ENCODE assay signal across 8 mouse cellular contexts in genomic region chr14:47298819-47299261, GRCm38 (mm10). TPM values are rescaled to one million over a fixed set of nuclear protein-coding genes. Genes with fewer than 3 reads are reported as not detected.
A peak's percentile ranks its signal among the peaks of the same experiment; 100 is the strongest.
DNase-seq lines count a peak whose midpoint lies in the region; ATAC-seq lines count a peak whose summit lies in the region.

No protein-coding gene starts in this region.

- H3K27ac ChIP-seq in heart, embryonic 15.5 days, result peak overlapping the region; percentile 98

- peak overlapping the region; percentile 99 for H3K9ac ChIP-seq in heart, embryonic 15.5 days

- no peaks in the 10 kb centered on the region for H3K27me3 ChIP-seq in heart, embryonic 15.5 days

- DNase-seq in urinary bladder, postnatal 25 days (ENCODE audit: low spot score), result peak; percentile 17
- no peak for DNase-seq in urinary bladder, adult 2 months (ENCODE audit: low spot score)
- DNase-seq in embryo, embryonic 9.5 days (ENCODE audit: extremely low spot score), result peak; percentile 63
- DNase-seq in kidney, postnatal 10 days, result peak; percentile 53
- DNase-seq in testis, postnatal 14 days (ENCODE audit: low spot score), result peak; percentile 45
- DNase-seq in frontal cortex, postnatal 25 days (ENCODE audit: low spot score in 2 of 2), result no peak

- H3K4me1 ChIP-seq in heart, embryonic 15.5 days (replicated peaks), result peaks cover 25% of the 10 kb centered on the region

- ATAC-seq in heart, embryonic 15.5 days (replicated peaks; ENCODE audit: insufficient number of reproducible peaks, insufficient read depth, low FRiP score, low read depth), result peak; percentile 24; the same call in 1 of the 2 replicates
- ATAC-seq in megakaryocyte-erythroid progenitor cell, adult 5-6 weeks (replicated peaks; ENCODE audit: low FRiP score, low TSS enrichment, poor library complexity, severe bottlenecking), result peak; percentile 35; the same call in 1 of the 2 replicates

- peak overlapping the region; percentile 100 for H3K4me3 ChIP-seq in heart, embryonic 15.5 days

- no peaks in the 10 kb centered on the region for H3K9me3 ChIP-seq in heart, embryonic 15.5 days (replicated peaks)

- H3K4me2 ChIP-seq in heart, embryonic 15.5 days, result peak overlapping the region; percentile 65

- no peaks in the 10 kb centered on the region for H3K36me3 ChIP-seq in heart, embryonic 15.5 days

- WGBS in heart, embryonic 15.5 days, result under 1% methylated on average over 15 of the region's 15 CpGs

RNA-seq across cellular contexts. Expression of gene Mapk1ip1l, which starts 0.8 kb away (rescaled TPM):
- 31.4 and 37.3 TPM in 2 replicates for polyA plus RNA-seq in urinary bladder, adult 2 months (2012; rRNA removed)
- 35.9 and 43.6 TPM in 2 replicates for polyA plus RNA-seq in heart, embryonic 15.5 days (2015; fragmentation: Nextera tagmentation; extraction: Ambion mirVana)
- 82.4 and 115 TPM in 2 replicates for total RNA-seq in megakaryocyte-erythroid progenitor cell, adult 5-6 weeks (2014; fragmentation: Nextera tagmentation)
- 46.1 and 59.3 TPM in 2 replicates for total RNA-seq in megakaryocyte-erythroid progenitor cell, adult 5-6 weeks (2017)

RNA-seq across cellular contexts. Expression of gene Socs4, which starts 22.1 kb away (rescaled TPM):
- polyA plus RNA-seq in urinary bladder, adult 2 months (2012; rRNA removed), result 7.4 and 8.7 TPM in 2 replicates
- 1.8 and 1.9 TPM in 2 replicates for polyA plus RNA-seq in heart, embryonic 15.5 days (2015; fragmentation: Nextera tagmentation; extraction: Ambion mirVana)
- 26.8 and 39.5 TPM in 2 replicates for total RNA-seq in megakaryocyte-erythroid progenitor cell, adult 5-6 weeks (2014; fragmentation: Nextera tagmentation)
- total RNA-seq in megakaryocyte-erythroid progenitor cell, adult 5-6 weeks (2017), result 20.5 and 25.6 TPM in 2 replicates

RNA-seq across cellular contexts. Expression of gene Wdhd1, which starts 22.2 kb away (rescaled TPM):
- polyA plus RNA-seq in urinary bladder, adult 2 months (2012; rRNA removed), result 2.4 and 4.2 TPM in 2 replicates
- 11.7 and 17.4 TPM in 2 replicates for polyA plus RNA-seq in heart, embryonic 15.5 days (2015; fragmentation: Nextera tagmentation; extraction: Ambion mirVana)
- 89.1 and 89.8 TPM in 2 replicates for total RNA-seq in megakaryocyte-erythroid progenitor cell, adult 5-6 weeks (2014; fragmentation: Nextera tagmentation)
- total RNA-seq in megakaryocyte-erythroid progenitor cell, adult 5-6 weeks (2017), result 121 and 169 TPM in 2 replicates

Comparison
In these comparisons a context has a peak if more than half of its experiments do, and no peak if none do; other contexts are left out.
1. DNase-seq: peak in urinary bladder, postnatal 25 days (single experiment), embryo, embryonic 9.5 days (single experiment), kidney, postnatal 10 days (single experiment) and testis, postnatal 14 days (single experiment); none in urinary bladder, adult 2 months (single experiment) and frontal cortex, postnatal 25 days (0 of 2).